Mouse (Mus musculus) C2C12 (cell line): ENCODE measurements around the gene Cox17.

ENCODE experiments used
- CEBPB ChIP-seq: IDR thresholded peaks from one replicate; pipeline ENCODE4 v1.6.1; 2011; ENCODE audit warnings: low read depth, mild to moderate bottlenecking, control low read depth, moderate library complexity
- CTCF ChIP-seq: IDR thresholded peaks from one replicate; pipeline ENCODE4 v1.5.1; 2011; ENCODE audit not compliant: control insufficient read depth, insufficient read depth, insufficient read length
- MAX ChIP-seq: IDR thresholded peaks from one replicate; pipeline ENCODE4 v1.6.1; 2011; ENCODE audit warnings: mild to moderate bottlenecking, control low read depth
- MYOG ChIP-seq: IDR thresholded peaks from one replicate; pipeline ENCODE4 v1.6.1; 2011; ENCODE audit not compliant: control insufficient read depth, insufficient read length; ENCODE audit errors: extremely low read depth
- USF1 ChIP-seq: IDR thresholded peaks from one replicate; pipeline ENCODE4 v1.6.1; 2011; ENCODE audit warnings: low read depth, mild to moderate bottlenecking, control low read depth, moderate library complexity

DNA sequence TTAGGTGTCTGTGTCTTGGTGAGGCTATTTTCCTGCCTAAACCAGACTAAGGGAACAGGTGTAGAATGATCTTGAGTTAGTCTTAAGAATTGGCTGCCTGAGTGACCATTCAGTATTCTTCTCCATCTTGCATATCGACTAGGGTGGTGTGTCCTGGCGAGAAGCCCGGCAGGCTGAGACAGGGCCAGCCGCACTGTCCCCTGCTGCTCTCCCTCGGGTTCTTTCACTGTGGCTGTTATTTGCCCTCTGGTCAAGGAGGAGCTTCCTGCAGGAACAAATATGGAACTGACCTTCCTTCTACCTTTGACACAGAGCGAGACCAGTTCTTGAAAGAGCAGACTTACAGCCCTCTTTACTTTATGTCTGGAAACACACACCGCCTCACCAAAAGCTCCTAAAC, 5.2 kb downstream of the Cox17 start:
- no peak for TF ChIP-seq CTCF
- no peak for TF ChIP-seq USF1
- no peak for TF ChIP-seq MYOG
- TF ChIP-seq CEBPB, result no peak
- TF ChIP-seq MAX, result no peak
